Mouse (Mus musculus): ENCODE results near the gene Rnf208. TPM values are rescaled to one million over a fixed set of nuclear protein-coding genes. Genes with fewer than 3 reads are reported as not detected.

Gene Rnf208
- polyA plus RNA-seq, 1 experiment from 2014 or later = 2.4 TPM

DNA sequence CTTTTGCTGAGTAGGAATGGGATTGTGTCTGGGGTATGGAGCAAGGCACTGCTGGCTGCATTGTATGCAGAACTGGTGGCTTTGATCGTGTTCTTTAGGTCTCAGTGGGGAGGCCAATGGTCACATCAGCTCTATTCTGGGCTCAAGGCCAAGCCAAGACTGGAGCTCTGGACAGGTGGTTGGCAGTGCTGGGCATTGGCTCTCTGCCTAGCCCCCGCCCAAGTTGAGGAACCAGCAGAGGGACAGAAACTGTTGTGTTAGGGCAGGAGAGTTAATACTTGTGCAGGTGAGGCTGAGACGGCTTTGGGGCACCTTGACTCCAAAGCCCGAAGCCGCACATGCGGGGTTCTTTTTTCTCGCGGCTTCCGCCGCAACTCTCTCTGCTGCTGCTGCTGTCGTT, 47.6 kb downstream of the Rnf208 start, which contains the start of gene Lrrc26:
Gene Lrrc26, plus strand, starts transcription at position 265 of the 400 bp plus-strand sequence.
- no peak within 1 kb of the TSS for H3K27ac ChIP-seq
- H3K27me3 ChIP-seq (replicated peaks) = peaks cover 70% of the 10 kb centered on the region
- no peak within 1 kb of the TSS for H3K9ac ChIP-seq
- H3K36me3 ChIP-seq = peaks cover 18% of the 10 kb centered on the region
- H3K9me3 ChIP-seq (replicated peaks) = no peaks in the 10 kb centered on the region
- peaks cover 31% of the 10 kb centered on the region for H3K4me1 ChIP-seq
- H3K4me2 ChIP-seq = no peak within 1 kb of the TSS
- ATAC-seq = no peak
- 14% methylated on average over 11 of the region's 11 CpGs for WGBS (ENCODE audit: insufficient replicate concordance)
- H3K4me3 ChIP-seq = no peak within 1 kb of the TSS

DNA sequence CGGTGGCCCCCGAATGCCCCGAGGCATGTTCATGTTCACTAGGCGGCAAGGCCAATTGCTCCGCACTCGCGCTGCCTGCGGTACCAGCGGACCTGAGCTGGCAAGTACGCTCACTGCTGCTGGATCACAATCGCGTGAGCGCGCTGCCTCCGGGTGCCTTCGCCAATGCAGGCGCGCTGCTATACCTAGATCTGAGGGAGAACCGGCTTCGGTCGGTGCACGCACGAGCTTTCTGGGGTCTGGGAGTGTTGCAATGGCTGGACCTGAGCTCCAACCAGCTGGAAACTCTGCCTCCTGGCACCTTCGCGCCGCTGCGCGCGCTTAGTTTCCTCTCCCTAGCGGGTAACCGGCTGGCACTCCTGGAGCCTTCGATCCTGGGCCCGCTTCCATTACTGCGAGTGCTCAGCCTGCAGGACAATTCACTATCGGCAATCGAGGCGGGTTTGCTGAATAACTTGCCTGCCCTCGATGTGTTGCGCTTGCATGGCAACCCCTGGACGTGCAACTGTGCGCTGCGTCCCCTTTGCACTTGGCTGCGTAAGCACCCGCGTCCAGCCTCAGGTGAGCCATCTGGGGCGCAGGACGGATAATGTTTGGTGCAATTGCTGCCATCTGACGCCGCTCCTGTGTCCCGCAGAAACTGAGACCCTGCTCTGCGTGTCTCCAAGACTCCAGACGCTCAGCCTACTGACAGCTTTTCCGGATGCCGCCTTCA, 48.2 kb downstream of the Rnf208 start:
- Histone ChIP-seq H3K27me3 (replicated peaks) (peaks cover 76% of the 10 kb centered on the region), H3K9me3 (replicated peaks) (no peaks in the 10 kb centered on the region), H3K27ac (no peak overlapping the region), H3K9ac (no peak overlapping the region), H3K4me1 (peaks cover 31% of the 10 kb centered on the region), H3K4me3 (no peak overlapping the region), H3K36me3 (peaks cover 12% of the 10 kb centered on the region), H3K4me2 (no peak overlapping the region)
- WGBS (ENCODE audit: insufficient replicate concordance) = 3% methylated on average over 54 of the region's 54 CpGs
- no peak for ATAC-seq

DNA sequence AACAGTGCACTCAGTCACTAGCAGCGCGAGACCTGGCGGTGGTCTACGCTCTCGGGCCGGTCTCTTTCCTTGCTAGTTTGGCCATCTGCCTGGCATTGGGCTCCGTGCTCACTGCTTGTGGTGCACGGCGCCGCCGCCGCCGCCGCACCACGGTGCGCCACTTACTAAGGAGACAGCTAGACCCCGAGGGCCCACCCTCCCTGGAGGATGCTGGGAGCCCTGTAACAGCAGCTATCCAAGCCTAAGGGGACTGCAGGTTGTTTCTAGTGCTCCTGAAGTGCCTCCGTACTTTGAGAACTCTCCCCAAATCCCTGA, 48.7 kb downstream of the Rnf208 start:
- no peak overlapping the region for H3K4me2 ChIP-seq
- no peak overlapping the region for H3K9ac ChIP-seq
- H3K36me3 ChIP-seq = peaks cover 7% of the 10 kb centered on the region
- no peak overlapping the region for H3K4me3 ChIP-seq
- H3K27me3 ChIP-seq (replicated peaks) = peaks cover 81% of the 10 kb centered on the region
- WGBS (ENCODE audit: insufficient replicate concordance) = 4% methylated on average over 18 of the region's 18 CpGs
- ATAC-seq = no peak
- H3K9me3 ChIP-seq (replicated peaks) = no peaks in the 10 kb centered on the region
- H3K27ac ChIP-seq = no peak overlapping the region
- H3K4me1 ChIP-seq = peaks cover 28% of the 10 kb centered on the region

DNA sequence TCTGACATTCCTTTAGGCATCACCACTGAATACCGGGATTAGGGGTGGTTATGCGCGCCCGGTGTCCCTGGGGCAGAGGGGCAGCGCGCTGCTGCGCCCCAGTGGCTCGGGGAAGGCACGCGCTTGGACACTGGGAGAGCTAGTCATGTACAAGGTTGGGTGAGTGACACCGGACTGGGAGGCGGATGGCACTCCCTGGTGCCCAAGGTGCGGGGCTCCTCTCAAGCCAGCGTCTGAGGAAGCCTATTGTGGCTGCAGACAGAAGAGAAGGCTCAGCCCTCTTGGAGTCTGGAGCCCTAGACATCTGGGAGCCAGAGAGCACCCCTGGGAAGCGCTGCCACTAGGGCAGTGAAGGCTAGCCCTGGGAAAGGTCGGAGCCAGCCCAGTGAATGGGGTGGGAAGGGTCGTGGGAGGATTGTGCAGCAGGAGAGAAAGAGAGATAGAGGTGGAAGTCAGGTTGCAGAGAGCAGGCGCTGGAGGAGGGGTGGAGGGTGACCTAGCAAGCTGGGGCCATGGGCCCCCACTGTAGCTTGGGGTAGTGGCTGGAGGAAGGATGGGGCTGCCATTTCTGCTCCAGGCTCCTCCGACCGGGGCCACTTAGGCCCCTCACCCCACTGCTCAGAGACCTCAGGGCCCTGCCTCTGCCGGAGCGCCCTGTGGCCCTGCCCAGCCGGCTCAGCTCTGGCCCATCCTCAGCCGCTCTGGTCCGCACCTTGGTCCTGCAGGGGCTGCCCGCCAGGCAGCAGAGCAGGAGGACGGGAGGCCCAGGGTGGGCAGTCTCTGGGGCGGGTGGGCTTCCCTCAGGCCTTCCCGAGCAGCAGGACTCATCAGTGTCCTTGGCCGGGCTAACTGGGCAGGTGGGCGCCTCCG, 49.4 kb downstream of the Rnf208 start:
- WGBS (ENCODE audit: insufficient replicate concordance) = 10% methylated on average over 32 of the region's 32 CpGs
- peaks cover 21% of the 10 kb centered on the region for H3K4me1 ChIP-seq
- ATAC-seq = no peak
- H3K4me2 ChIP-seq = peak overlapping the region; percentile 60
- H3K36me3 ChIP-seq = peaks cover under 1% of the 10 kb centered on the region; the same call in 1 of the 2 replicates
- H3K4me3 ChIP-seq = no peak overlapping the region
- no peak overlapping the region for H3K9ac ChIP-seq
- peaks cover 88% of the 10 kb centered on the region for H3K27me3 ChIP-seq (replicated peaks)
- H3K9me3 ChIP-seq (replicated peaks) = no peaks in the 10 kb centered on the region
- H3K27ac ChIP-seq = no peak overlapping the region

DNA sequence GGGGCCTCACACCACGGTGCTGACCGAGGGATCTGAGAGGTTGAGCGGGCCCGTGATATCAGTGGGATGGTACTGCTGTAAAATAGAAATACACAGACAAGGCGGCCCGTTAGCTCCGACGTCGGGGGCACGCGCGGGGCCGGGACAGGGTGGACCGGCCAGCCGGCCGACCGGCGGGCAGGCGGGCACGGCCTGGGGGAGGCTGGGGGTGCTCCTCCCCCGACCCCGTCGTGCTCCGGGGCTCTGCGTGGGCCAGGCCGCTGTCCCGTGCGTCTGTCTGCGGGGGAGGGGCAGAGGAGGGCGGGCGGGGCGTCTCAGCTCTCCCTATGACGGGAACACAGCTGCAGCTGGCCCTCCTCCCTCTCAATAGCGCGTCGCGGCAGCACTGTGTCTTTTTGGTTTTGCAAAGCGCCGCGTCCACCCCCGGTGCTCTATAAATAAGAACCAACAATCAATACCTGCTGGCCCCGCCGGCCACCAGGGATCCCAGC, 50.0 kb downstream of the Rnf208 start:
- H3K27me3 ChIP-seq (replicated peaks) = peaks cover 95% of the 10 kb centered on the region
- H3K27ac ChIP-seq = no peak overlapping the region
- H3K4me2 ChIP-seq = peak overlapping the region; percentile 60
- no peaks in the 10 kb centered on the region for H3K9me3 ChIP-seq (replicated peaks)
- H3K36me3 ChIP-seq = no peaks in the 10 kb centered on the region
- whole genome bisulfite sequencing (ENCODE audit: insufficient replicate concordance) = 5% methylated on average over 39 of the region's 43 CpGs
- peak overlapping the region; percentile 33 for H3K4me3 ChIP-seq
- H3K9ac ChIP-seq = no peak overlapping the region
- 0 out of 2 replicates have a peak, but pooled peaks have one; percentile 19 for ATAC-seq
- H3K4me1 ChIP-seq = peaks cover 15% of the 10 kb centered on the region

DNA sequence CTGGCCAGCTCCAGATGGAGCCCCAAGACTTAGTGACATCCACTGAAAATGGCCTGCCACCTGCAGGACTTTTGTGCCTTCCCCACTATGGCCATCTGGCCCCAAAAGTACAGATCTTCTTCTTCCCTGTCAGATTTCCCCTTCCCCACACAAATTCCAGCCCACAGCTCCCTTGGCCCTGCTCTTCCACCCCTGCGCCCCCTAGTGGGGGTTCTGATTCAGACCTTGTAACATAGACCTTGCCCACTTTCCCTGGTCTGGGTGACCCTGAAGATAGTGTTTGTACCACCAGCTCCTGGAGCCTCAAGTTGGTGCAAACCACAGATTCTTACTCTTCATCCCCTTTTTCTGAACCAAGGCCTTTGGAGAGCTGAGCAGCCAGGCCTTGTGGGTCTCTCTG, 50.8 kb downstream of the Rnf208 start:
- H3K9ac ChIP-seq = no peak overlapping the region

DNA sequence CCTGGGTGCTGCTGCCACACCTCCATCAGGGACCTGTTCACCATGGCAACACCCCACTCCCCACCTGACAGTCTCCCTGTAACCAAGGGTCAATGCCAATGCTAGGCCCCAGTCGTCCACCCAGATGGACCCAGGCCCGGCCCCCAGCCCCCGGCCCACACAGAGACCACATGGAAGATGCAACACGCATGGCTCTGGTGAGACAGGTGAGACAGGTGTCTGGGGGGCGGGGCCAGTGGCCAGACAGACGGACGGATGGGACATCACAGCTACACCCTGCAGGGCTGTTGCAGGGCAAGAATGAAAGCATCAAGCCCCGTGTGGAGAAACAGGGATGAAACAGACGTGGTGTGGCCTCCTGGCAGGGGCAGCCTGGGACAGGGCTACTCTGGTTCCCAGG, 51.7 kb downstream of the Rnf208 start:
- Histone ChIP-seq H3K36me3 (no peaks in the 10 kb centered on the region), H3K9me3 (replicated peaks) (no peaks in the 10 kb centered on the region), H3K27me3 (replicated peaks) (peaks cover 99% of the 10 kb centered on the region), H3K4me3 (no peak overlapping the region), H3K4me2 (no peak overlapping the region), H3K9ac (no peak overlapping the region), H3K27ac (no peak overlapping the region), H3K4me1 (peaks cover 11% of the 10 kb centered on the region)
- ATAC-seq = no peak
- 62% methylated on average over 9 of the region's 9 CpGs for WGBS (ENCODE audit: insufficient replicate concordance)

More for the DNA sequence above, 50.8 kb downstream of the Rnf208 start:
- Histone ChIP-seq H3K4me1 (peaks cover 11% of the 10 kb centered on the region), H3K27me3 (replicated peaks) (peaks cover 100% of the 10 kb centered on the region), H3K4me3 (no peak overlapping the region), H3K4me2 (no peak overlapping the region), H3K36me3 (no peaks in the 10 kb centered on the region), H3K9me3 (replicated peaks) (no peaks in the 10 kb centered on the region), H3K27ac (no peak overlapping the region)
- no peak for ATAC-seq
- WGBS (ENCODE audit: insufficient replicate concordance) = 0% methylated on average over 1 of the region's 1 CpGs

Other genes starting within 250 kb of the Rnf208 start
- gene Nsmf, start 187.9 kb upstream of the Rnf208 start, polyA plus RNA-seq (2016; fragmentation: Nextera tagmentation; extraction: Ambion mirVana) = 16.1 and 17.0 TPM in 2 replicates
- 1.2 and 1.4 TPM in 2 replicates for gene Entpd8, start 162.0 kb upstream of the Rnf208 start, polyA plus RNA-seq (2016; fragmentation: Nextera tagmentation; extraction: Ambion mirVana)
- 0.64 and 0.71 TPM in 2 replicates for gene Noxa1, start 147.1 kb upstream of the Rnf208 start, polyA plus RNA-seq (2016; fragmentation: Nextera tagmentation; extraction: Ambion mirVana)
- 5.9 and 6.2 TPM in 2 replicates for gene Nrarp, start 61.5 kb upstream of the Rnf208 start, polyA plus RNA-seq (2016; fragmentation: Nextera tagmentation; extraction: Ambion mirVana)
- 7.2 and 7.4 TPM in 2 replicates for gene Tor4a, start 45.4 kb upstream of the Rnf208 start, polyA plus RNA-seq (2016; fragmentation: Nextera tagmentation; extraction: Ambion mirVana)
- 56.7 and 61.5 TPM in 2 replicates for gene Nelfb, start 30.8 kb upstream of the Rnf208 start, polyA plus RNA-seq (2016; fragmentation: Nextera tagmentation; extraction: Ambion mirVana)
- gene Stpg3, start 27.6 kb upstream of the Rnf208 start, polyA plus RNA-seq (2016; fragmentation: Nextera tagmentation; extraction: Ambion mirVana) = not detected in 2 replicates
- 1.2 TPM in 1 of 2 replicates, not detected in the other for gene Fam166a, start 23.5 kb upstream of the Rnf208 start, polyA plus RNA-seq (2016; fragmentation: Nextera tagmentation; extraction: Ambion mirVana)
- gene Tubb4b, start 17.6 kb upstream of the Rnf208 start, polyA plus RNA-seq (2016; fragmentation: Nextera tagmentation; extraction: Ambion mirVana) = 901 and 931 TPM in 2 replicates
- gene Slc34a3, start 7.9 kb upstream of the Rnf208 start, polyA plus RNA-seq (2016; fragmentation: Nextera tagmentation; extraction: Ambion mirVana) = 0.17 TPM in 1 of 2 replicates, not detected in the other
- gene Rnf224, start 5.5 kb upstream of the Rnf208 start, polyA plus RNA-seq (2016; fragmentation: Nextera tagmentation; extraction: Ambion mirVana) = 0.10 and 0.11 TPM in 2 replicates
- gene Cysrt1, start 197 bp downstream of the Rnf208 start, polyA plus RNA-seq (2016; fragmentation: Nextera tagmentation; extraction: Ambion mirVana) = not detected in 2 replicates
- 4.4 and 4.8 TPM in 2 replicates for gene AL732309.1, start 4.6 kb downstream of the Rnf208 start, polyA plus RNA-seq (2016; fragmentation: Nextera tagmentation; extraction: Ambion mirVana)
- gene Tmem203, start 13.2 kb downstream of the Rnf208 start, polyA plus RNA-seq (2016; fragmentation: Nextera tagmentation; extraction: Ambion mirVana) = 16.2 and 17.3 TPM in 2 replicates
- gene Tprn, start 20.4 kb downstream of the Rnf208 start, polyA plus RNA-seq (2016; fragmentation: Nextera tagmentation; extraction: Ambion mirVana) = 7.9 and 9.0 TPM in 2 replicates
- gene Ssna1, start 30.2 kb downstream of the Rnf208 start, polyA plus RNA-seq (2016; fragmentation: Nextera tagmentation; extraction: Ambion mirVana) = 164 and 179 TPM in 2 replicates
- gene Anapc2, start 30.2 kb downstream of the Rnf208 start, polyA plus RNA-seq (2016; fragmentation: Nextera tagmentation; extraction: Ambion mirVana) = 63.6 and 65.3 TPM in 2 replicates
- not detected in 2 replicates for gene Tmem210, start 45.9 kb downstream of the Rnf208 start, polyA plus RNA-seq (2016; fragmentation: Nextera tagmentation; extraction: Ambion mirVana)
- gene Lrrc26, start 47.7 kb downstream of the Rnf208 start, polyA plus RNA-seq (2016; fragmentation: Nextera tagmentation; extraction: Ambion mirVana) = not detected in 2 replicates
- 0.24 and 0.41 TPM in 2 replicates for gene Grin1, start 76.9 kb downstream of the Rnf208 start, polyA plus RNA-seq (2016; fragmentation: Nextera tagmentation; extraction: Ambion mirVana)
- 29.4 and 30.5 TPM in 2 replicates for gene Man1b1, start 90.1 kb downstream of the Rnf208 start, polyA plus RNA-seq (2016; fragmentation: Nextera tagmentation; extraction: Ambion mirVana)
- 11.2 TPM in 2 replicates for gene Dpp7, start 114.1 kb downstream of the Rnf208 start, polyA plus RNA-seq (2016; fragmentation: Nextera tagmentation; extraction: Ambion mirVana)
- gene Uap1l1, start 123.4 kb downstream of the Rnf208 start, polyA plus RNA-seq (2016; fragmentation: Nextera tagmentation; extraction: Ambion mirVana) = 13.5 and 14.0 TPM in 2 replicates
- 34.6 and 38.0 TPM in 2 replicates for gene Sapcd2, start 130.1 kb downstream of the Rnf208 start, polyA plus RNA-seq (2016; fragmentation: Nextera tagmentation; extraction: Ambion mirVana)
- 0.13 and 0.19 TPM in 2 replicates for gene Entpd2, start 153.6 kb downstream of the Rnf208 start, polyA plus RNA-seq (2016; fragmentation: Nextera tagmentation; extraction: Ambion mirVana)
- 5.3 and 5.6 TPM in 2 replicates for gene Npdc1, start 157.1 kb downstream of the Rnf208 start, polyA plus RNA-seq (2016; fragmentation: Nextera tagmentation; extraction: Ambion mirVana)
- gene Fut7, start 181.0 kb downstream of the Rnf208 start, polyA plus RNA-seq (2016; fragmentation: Nextera tagmentation; extraction: Ambion mirVana) = 0.31 and 0.54 TPM in 2 replicates
- gene Abca2, start 186.4 kb downstream of the Rnf208 start, polyA plus RNA-seq (2016; fragmentation: Nextera tagmentation; extraction: Ambion mirVana) = 2.8 and 3.1 TPM in 2 replicates
- 0.45 and 0.68 TPM in 2 replicates for gene Clic3, start 214.6 kb downstream of the Rnf208 start, polyA plus RNA-seq (2016; fragmentation: Nextera tagmentation; extraction: Ambion mirVana)
- gene Paxx, start 218.8 kb downstream of the Rnf208 start, polyA plus RNA-seq (2016; fragmentation: Nextera tagmentation; extraction: Ambion mirVana) = 9.1 and 11.4 TPM in 2 replicates
- gene Ptgds, start 227.8 kb downstream of the Rnf208 start, polyA plus RNA-seq (2016; fragmentation: Nextera tagmentation; extraction: Ambion mirVana) = 0.20 and 0.22 TPM in 2 replicates

All from liver, embryonic 12.5 days (tissue).